Mouse (Mus musculus) CH12F3 (cell line): Measurements from ENCODE around the gene Tspan12.

Experiments
- in situ Hi-C: fragments of 300-500 bp; cut with MboI; formaldehyde crosslinking; loops from 2 replicates; pipeline ENCODE4 v1.14.3; 2020; ENCODE audit warnings: low sequenced_read_pairs

Gene Tspan12

GRCm38 (mm10) chr6:21787757-21788156 is 64.6 kb downstream of the Tspan12 start:
- in situ Hi-C loops = no loop called here

- in situ Hi-C loops = no loop called here
These were observed 65.0 kb downstream of the Tspan12 start for GRCm38 (mm10) chr6:21787274-21787673.

GRCm38 (mm10) chr6:21774213-21774916 is 78.0 kb downstream of the Tspan12 start:
- in situ Hi-C loops = no loop called here

GRCm38 (mm10) chr6:21769447-21769809 is 82.9 kb downstream of the Tspan12 start:
- in situ Hi-C loops = no loop called here

- in situ Hi-C loops = no loop called here
These were observed 83.4 kb downstream of the Tspan12 start for GRCm38 (mm10) chr6:21768745-21769446.

- in situ Hi-C loops = no loop called here
These were observed 84.5 kb downstream of the Tspan12 start for GRCm38 (mm10) chr6:21767787-21768221.

- in situ Hi-C loops = no loop called here
These were observed 104.8 kb downstream of the Tspan12 start for GRCm38 (mm10) chr6:21747536-21747935.

- in situ Hi-C loops = no loop called here
These were observed 107.6 kb downstream of the Tspan12 start for GRCm38 (mm10) chr6:21744615-21745266.

- in situ Hi-C loops = no loop called here
These were observed 111.7 kb downstream of the Tspan12 start for GRCm38 (mm10) chr6:21740606-21741005.

- in situ Hi-C loops = no loop called here
These were observed 130.1 kb downstream of the Tspan12 start for GRCm38 (mm10) chr6:21722238-21722637.
